Mouse (Mus musculus): Measurements from ENCODE around the gene Gdpgp1.

DNA sequence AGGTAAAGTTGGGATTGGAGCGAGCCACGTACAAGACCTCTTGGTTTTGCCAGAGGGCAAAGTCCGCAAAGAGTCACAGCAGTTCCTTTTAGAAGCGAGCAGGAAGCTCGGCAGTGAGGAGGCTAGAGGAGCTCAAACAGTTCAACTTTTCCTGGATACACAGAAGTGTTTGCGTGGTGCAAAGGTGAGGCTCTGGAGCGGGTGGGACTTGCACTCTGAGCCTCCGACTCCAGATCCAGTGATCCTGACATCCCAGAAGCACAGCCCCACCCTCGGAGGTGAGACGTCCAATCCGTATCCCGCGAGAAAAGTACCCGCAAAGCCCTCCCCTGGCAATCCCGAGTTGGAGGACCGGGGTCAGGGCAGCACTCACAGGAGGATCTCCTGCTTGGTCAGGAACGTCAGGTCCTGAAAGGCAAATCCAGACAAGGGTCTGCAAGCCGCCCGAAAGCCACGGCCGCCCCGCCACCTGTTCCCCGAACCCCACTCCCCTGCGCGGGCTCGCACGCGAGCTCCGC is 635 bp upstream of the Gdpgp1 start:
- TF ChIP-seq POLR2A (IDR thresholded peaks at IDR 0.05; ENCODE audit: borderline replicate concordance, insufficient read depth, low read length) (no peak), CTCF (IDR thresholded peaks at IDR 0.05; ENCODE audit: borderline replicate concordance, insufficient read depth, low read depth, low read length) (no peak)
